Mouse (Mus musculus): ENCODE measurements at regions not wholly inside any gene's neighbourhood (a gene's known extent, or its start where the extent isn't known, plus 50 kb on each side); places are given as distances from the start of the nearest gene placed in this dataset.

DNA sequence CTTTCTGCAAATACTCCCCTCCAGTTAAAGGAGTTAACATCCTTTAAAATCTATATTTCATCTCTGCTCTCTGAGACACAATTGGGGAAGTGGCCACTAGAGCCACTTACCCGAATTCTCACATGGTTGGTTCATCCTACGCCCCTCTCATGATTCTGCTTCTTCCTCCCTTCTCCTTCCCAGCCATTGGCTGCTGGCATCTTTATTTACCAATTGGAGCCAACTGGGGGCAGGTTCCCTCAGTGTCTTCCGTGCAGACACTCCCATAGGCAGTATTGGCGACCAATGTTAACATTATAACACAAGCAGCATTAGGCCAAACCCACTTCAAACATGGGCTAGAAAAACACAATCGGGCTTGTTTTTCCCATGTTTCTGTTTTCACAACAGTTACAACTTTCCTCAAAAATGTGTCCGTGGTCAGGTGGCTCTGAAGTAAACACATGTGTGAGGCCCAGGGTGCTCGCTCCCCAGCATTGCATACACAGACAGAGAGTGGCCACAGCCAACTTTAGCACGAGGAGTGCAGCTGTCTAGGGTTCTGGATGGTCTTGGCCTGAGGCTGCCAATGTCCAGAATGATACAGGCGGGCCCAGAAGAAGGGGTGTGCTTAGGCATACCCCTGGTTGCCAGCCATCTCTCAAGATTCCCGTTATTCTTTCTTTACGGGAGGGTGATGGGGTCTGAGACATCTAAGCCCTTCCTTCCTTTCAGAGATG, 119.1 kb downstream of the Zfp706 start:
- peaks cover 32% of the 10 kb centered on the region for H3K4me1 ChIP-seq (ENCODE audit: control insufficient read depth, insufficient read depth, low read length)
- no peaks in the 10 kb centered on the region for H3K36me3 ChIP-seq (ENCODE audit: control insufficient read depth, insufficient read depth, low read length)
- 56% methylated on average over 11 of the region's 11 CpGs for WGBS
- no peak for ATAC-seq (ENCODE audit: insufficient read depth, low FRiP score)
- no peak overlapping the region for H3K27ac ChIP-seq (ENCODE audit: low read length)
- no peak overlapping the region for H3K4me3 ChIP-seq (replicated peaks; ENCODE audit: low read length)
- no peak overlapping the region for H3K4me2 ChIP-seq (ENCODE audit: low read depth, low read length)
- no peaks in the 10 kb centered on the region for H3K9me3 ChIP-seq (replicated peaks; ENCODE audit: control insufficient read depth, low read length)
- no peak overlapping the region for H3K9ac ChIP-seq (ENCODE audit: low read length)
- no peaks in the 10 kb centered on the region for H3K27me3 ChIP-seq (ENCODE audit: control insufficient read depth, insufficient read depth, low read length)

DNA sequence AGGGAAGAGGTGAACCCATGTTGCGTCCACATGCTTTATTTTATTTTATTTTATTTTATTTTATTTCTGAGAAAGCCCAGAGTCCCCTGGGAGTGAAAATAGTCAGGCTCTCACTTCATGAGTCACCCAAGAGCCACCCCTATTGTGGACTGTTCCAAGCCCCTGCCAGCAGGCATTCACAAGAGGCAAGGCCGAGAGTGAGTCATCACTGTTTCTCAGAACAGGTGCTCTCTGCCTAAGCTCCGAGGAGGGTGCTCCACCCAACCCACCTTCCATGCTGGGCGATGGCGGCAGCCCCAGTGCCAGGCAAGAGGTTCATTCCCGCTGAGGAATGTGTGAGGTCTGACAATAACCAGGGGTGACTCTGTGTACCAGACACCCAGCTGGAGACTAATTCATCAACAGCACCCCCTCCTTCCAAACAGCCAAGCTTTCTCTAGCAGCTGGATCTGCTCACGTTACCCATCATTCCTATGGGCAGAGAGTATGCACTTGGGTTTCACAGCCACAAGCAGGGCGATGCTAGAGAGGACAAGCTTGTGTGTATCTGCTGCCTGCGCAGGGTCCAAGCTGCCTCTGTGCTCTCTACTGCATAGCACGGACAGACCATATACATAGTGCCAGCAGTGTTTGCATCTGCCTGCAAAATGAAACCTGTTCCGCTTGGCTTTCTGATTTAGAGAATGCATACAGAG, 122.8 kb downstream of the Zfp706 start:
- peak; percentile 88 for ATAC-seq (ENCODE audit: insufficient read depth, low FRiP score)
- Histone ChIP-seq H3K27me3 (ENCODE audit: control insufficient read depth, insufficient read depth, low read length) (no peaks in the 10 kb centered on the region), H3K27ac (ENCODE audit: low read length) (peak overlapping the region; percentile 59), H3K4me3 (replicated peaks; ENCODE audit: low read length) (no peak overlapping the region), H3K9ac (ENCODE audit: low read length) (no peak overlapping the region; the same call in 1 of the 2 replicates), H3K36me3 (ENCODE audit: control insufficient read depth, insufficient read depth, low read length) (no peaks in the 10 kb centered on the region), H3K4me2 (ENCODE audit: low read depth, low read length) (no peak overlapping the region; the same call in 1 of the 2 replicates), H3K9me3 (replicated peaks; ENCODE audit: control insufficient read depth, low read length) (no peaks in the 10 kb centered on the region), H3K4me1 (ENCODE audit: control insufficient read depth, insufficient read depth, low read length) (peaks cover 24% of the 10 kb centered on the region)
- WGBS, result 45% methylated on average over 11 of the region's 11 CpGs

DNA sequence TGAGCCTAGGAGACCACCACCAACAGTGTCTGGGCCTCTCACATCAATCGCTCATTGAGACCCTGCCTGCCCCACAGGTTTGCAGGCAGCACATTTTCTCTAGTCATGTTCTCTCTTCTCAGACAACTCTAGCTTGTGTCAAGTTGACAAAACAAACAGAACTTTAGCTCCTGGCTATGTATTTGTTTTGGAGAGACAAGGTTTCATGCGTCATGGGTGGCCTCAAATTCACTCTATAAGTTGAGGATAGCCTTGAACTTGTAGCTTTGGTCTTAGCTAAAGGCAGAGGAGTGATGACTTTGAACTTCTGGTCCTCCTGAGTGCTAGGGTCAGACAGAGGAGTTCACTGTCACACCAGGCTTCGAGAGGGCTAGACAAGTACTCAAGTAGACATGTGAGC, 123.5 kb downstream of the Zfp706 start:
- H3K4me3 ChIP-seq (replicated peaks; ENCODE audit: low read length), result no peak overlapping the region
- no peaks in the 10 kb centered on the region for H3K9me3 ChIP-seq (replicated peaks; ENCODE audit: control insufficient read depth, low read length)
- no peak for ATAC-seq (ENCODE audit: insufficient read depth, low FRiP score)
- H3K9ac ChIP-seq (ENCODE audit: low read length), result no peak overlapping the region
- peak overlapping the region; percentile 59; the same call in 1 of the 2 replicates for H3K27ac ChIP-seq (ENCODE audit: low read length)
- peaks cover 22% of the 10 kb centered on the region for H3K4me1 ChIP-seq (ENCODE audit: control insufficient read depth, insufficient read depth, low read length)
- no peaks in the 10 kb centered on the region for H3K27me3 ChIP-seq (ENCODE audit: control insufficient read depth, insufficient read depth, low read length)
- WGBS, result 87% methylated on average over 3 of the region's 3 CpGs
- H3K4me2 ChIP-seq (ENCODE audit: low read depth, low read length), result no peak overlapping the region
- no peaks in the 10 kb centered on the region for H3K36me3 ChIP-seq (ENCODE audit: control insufficient read depth, insufficient read depth, low read length)

DNA sequence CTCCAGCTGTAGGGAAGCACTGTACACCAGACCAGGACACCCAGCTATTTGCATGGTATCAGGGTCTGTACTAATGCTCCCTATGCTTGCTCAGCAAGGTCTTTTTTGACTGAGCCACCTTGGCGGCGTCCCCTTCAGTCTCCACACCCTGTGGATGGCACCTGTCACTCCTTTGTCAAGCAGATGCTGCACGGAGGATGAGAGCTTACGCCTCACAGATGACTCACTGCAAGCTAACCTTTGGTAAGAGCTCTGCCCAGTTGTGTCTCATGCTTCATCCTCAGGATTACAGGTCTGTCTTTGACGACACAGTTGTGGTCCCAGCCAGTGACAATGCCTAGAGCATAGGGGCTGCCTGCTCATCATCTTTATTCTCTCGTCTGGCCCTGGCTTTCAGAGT, 124.4 kb downstream of the Zfp706 start:
- Histone ChIP-seq H3K9ac (ENCODE audit: low read length) (no peak overlapping the region), H3K36me3 (ENCODE audit: control insufficient read depth, insufficient read depth, low read length) (no peaks in the 10 kb centered on the region), H3K27ac (ENCODE audit: low read length) (no peak overlapping the region), H3K4me2 (ENCODE audit: low read depth, low read length) (no peak overlapping the region), H3K4me1 (ENCODE audit: control insufficient read depth, insufficient read depth, low read length) (peaks cover 18% of the 10 kb centered on the region), H3K27me3 (ENCODE audit: control insufficient read depth, insufficient read depth, low read length) (no peaks in the 10 kb centered on the region), H3K4me3 (replicated peaks; ENCODE audit: low read length) (no peak overlapping the region), H3K9me3 (replicated peaks; ENCODE audit: control insufficient read depth, low read length) (no peaks in the 10 kb centered on the region)
- 85% methylated on average over 6 of the region's 6 CpGs for WGBS
- ATAC-seq (ENCODE audit: insufficient read depth, low FRiP score), result no peak

DNA sequence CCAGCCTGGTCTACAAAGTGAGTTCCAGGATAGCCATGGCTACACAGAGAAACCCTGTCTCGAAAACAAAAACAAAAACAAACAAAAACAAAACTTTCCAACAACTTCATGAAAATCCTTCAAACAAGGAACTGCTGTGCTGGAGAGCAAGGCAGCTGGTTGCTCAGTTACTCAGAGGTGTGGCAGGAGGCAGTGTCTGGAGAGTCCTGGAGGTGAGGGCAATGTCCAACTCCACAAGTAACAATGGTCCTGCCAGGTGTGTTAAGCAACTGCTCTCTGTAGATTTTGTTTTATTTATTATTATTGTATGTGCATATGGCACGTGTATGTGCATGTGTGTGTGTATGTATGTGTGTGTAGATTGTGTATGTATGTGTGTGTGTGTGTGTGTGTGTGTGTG, 126.0 kb downstream of the Zfp706 start:
- H3K36me3 ChIP-seq (ENCODE audit: control insufficient read depth, insufficient read depth, low read length), result no peaks in the 10 kb centered on the region
- no peaks in the 10 kb centered on the region for H3K9me3 ChIP-seq (replicated peaks; ENCODE audit: control insufficient read depth, low read length)
- peaks cover 18% of the 10 kb centered on the region for H3K4me1 ChIP-seq (ENCODE audit: control insufficient read depth, insufficient read depth, low read length)
- no peak overlapping the region for H3K4me2 ChIP-seq (ENCODE audit: low read depth, low read length)
- 0 out of 2 replicates have a peak, but pooled peaks have one; percentile 39 for ATAC-seq (ENCODE audit: insufficient read depth, low FRiP score)
- no peak overlapping the region for H3K9ac ChIP-seq (ENCODE audit: low read length)
- 62% methylated on average over 2 of the region's 2 CpGs for WGBS
- peak overlapping the region; percentile 40; the same call in 1 of the 2 replicates for H3K27ac ChIP-seq (ENCODE audit: low read length)
- no peak overlapping the region for H3K4me3 ChIP-seq (replicated peaks; ENCODE audit: low read length)
- no peaks in the 10 kb centered on the region for H3K27me3 ChIP-seq (ENCODE audit: control insufficient read depth, insufficient read depth, low read length)

DNA sequence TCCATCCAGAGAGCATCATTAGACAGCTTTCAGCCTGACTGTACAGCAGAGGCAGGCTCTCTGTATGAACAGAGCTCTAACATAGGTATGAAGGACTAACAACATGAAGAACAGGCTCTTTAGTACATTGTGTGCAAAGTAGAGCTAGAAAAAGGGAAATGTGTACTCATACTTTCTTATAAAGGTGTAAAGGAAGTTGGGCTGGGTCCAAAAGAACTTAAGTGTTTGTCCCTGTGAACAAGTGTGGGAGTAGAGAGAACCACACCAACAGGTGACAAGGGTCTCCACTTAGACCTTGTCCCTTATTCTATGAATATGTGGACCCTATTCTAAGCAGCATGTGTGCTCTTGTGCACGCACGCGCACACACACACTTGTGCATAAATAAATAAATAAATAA, 127.0 kb downstream of the Zfp706 start:
- H3K27ac ChIP-seq (ENCODE audit: low read length), result no peak overlapping the region; the same call in 1 of the 2 replicates
- no peak overlapping the region for H3K9ac ChIP-seq (ENCODE audit: low read length)
- no peak for ATAC-seq (ENCODE audit: insufficient read depth, low FRiP score)
- no peaks in the 10 kb centered on the region for H3K27me3 ChIP-seq (ENCODE audit: control insufficient read depth, insufficient read depth, low read length)
- no peak overlapping the region for H3K4me3 ChIP-seq (replicated peaks; ENCODE audit: low read length)
- 95% methylated on average over 3 of the region's 3 CpGs for WGBS
- no peaks in the 10 kb centered on the region for H3K9me3 ChIP-seq (replicated peaks; ENCODE audit: control insufficient read depth, low read length)
- H3K4me1 ChIP-seq (ENCODE audit: control insufficient read depth, insufficient read depth, low read length), result peaks cover 18% of the 10 kb centered on the region
- no peaks in the 10 kb centered on the region for H3K36me3 ChIP-seq (ENCODE audit: control insufficient read depth, insufficient read depth, low read length)
- no peak overlapping the region for H3K4me2 ChIP-seq (ENCODE audit: low read depth, low read length)

DNA sequence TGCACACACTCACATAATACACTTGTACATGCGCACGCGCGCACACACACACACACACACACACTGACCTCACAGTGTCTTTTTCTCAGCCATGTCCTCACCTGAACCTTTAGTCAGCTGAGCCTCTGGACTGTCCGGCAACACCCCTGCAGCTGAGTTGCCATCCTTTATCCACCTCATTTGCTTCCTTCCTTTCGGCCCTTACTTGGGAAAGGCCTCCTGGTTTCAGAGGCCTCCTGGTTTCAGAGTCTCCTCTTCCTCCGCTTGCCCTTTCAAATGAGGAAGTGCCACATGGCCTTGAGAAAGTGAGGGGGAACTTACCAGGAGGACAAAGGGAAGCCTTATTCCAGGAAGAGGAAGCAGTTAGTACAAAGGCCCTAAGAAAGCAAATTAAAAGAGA, 128.0 kb downstream of the Zfp706 start:
- Histone ChIP-seq H3K27ac (ENCODE audit: low read length) (peak overlapping the region; percentile 8; the same call in 1 of the 2 replicates), H3K36me3 (ENCODE audit: control insufficient read depth, insufficient read depth, low read length) (no peaks in the 10 kb centered on the region), H3K4me2 (ENCODE audit: low read depth, low read length) (no peak overlapping the region), H3K9me3 (replicated peaks; ENCODE audit: control insufficient read depth, low read length) (no peaks in the 10 kb centered on the region), H3K27me3 (ENCODE audit: control insufficient read depth, insufficient read depth, low read length) (no peaks in the 10 kb centered on the region), H3K4me3 (replicated peaks; ENCODE audit: low read length) (no peak overlapping the region), H3K4me1 (ENCODE audit: control insufficient read depth, insufficient read depth, low read length) (peaks cover 9% of the 10 kb centered on the region; the same call in 1 of the 2 replicates), H3K9ac (ENCODE audit: low read length) (no peak overlapping the region)
- 78% methylated on average over 7 of the region's 7 CpGs for WGBS
- ATAC-seq (ENCODE audit: insufficient read depth, low FRiP score), result no peak

DNA sequence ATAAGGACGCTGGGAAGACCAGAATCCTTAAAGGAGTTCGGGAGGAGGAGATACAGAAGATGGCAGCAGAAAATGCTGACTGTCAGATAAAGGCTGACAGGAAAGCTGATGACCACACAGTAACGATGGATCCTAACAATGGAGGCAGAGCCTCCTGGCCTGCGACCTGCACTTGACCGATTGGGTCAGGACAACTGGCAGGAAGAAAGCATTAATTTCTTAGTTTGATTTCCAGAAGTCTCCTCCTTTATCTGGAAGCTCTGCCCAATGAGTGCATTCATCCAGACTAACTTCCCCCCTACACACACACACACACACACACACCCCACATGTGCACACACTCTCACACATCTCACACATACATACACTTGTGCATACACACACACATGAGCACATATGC, 128.6 kb downstream of the Zfp706 start:
- no peak overlapping the region for H3K4me3 ChIP-seq (replicated peaks; ENCODE audit: low read length)
- H3K27ac ChIP-seq (ENCODE audit: low read length), result no peak overlapping the region
- peaks cover 10% of the 10 kb centered on the region for H3K4me1 ChIP-seq (ENCODE audit: control insufficient read depth, insufficient read depth, low read length)
- H3K9me3 ChIP-seq (replicated peaks; ENCODE audit: control insufficient read depth, low read length), result no peaks in the 10 kb centered on the region
- no peak overlapping the region for H3K9ac ChIP-seq (ENCODE audit: low read length)
- H3K4me2 ChIP-seq (ENCODE audit: low read depth, low read length), result no peak overlapping the region
- H3K36me3 ChIP-seq (ENCODE audit: control insufficient read depth, insufficient read depth, low read length), result no peaks in the 10 kb centered on the region
- ATAC-seq (ENCODE audit: insufficient read depth, low FRiP score), result no peak
- no peaks in the 10 kb centered on the region for H3K27me3 ChIP-seq (ENCODE audit: control insufficient read depth, insufficient read depth, low read length)
- WGBS, result 14% methylated on average over 5 of the region's 5 CpGs

DNA sequence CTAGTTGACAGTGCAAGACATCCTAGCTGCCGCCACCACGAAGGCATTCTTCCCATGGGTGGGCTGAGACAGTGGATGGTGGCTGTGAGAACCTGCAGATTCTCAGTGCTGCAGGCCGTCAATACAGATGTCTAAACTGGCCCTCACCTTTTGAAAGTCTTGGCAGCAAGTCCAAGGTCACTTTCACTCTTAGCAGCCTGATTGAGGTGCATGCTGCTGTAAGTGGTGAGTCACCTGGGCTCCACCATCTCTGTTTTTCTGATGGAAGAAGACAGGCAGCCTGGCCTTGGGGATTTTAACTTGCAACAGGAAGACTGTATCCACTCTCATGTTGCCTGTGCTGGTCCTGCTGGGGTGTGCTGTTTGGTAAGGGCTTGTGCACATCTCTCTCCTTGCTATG, 129.3 kb downstream of the Zfp706 start:
- 61% methylated on average over 3 of the region's 3 CpGs for WGBS
- H3K9ac ChIP-seq (ENCODE audit: low read length), result no peak overlapping the region
- H3K27ac ChIP-seq (ENCODE audit: low read length), result no peak overlapping the region
- peaks cover 16% of the 10 kb centered on the region for H3K4me1 ChIP-seq (ENCODE audit: control insufficient read depth, insufficient read depth, low read length)
- H3K4me3 ChIP-seq (replicated peaks; ENCODE audit: low read length), result no peak overlapping the region
- H3K4me2 ChIP-seq (ENCODE audit: low read depth, low read length), result no peak overlapping the region
- no peaks in the 10 kb centered on the region for H3K36me3 ChIP-seq (ENCODE audit: control insufficient read depth, insufficient read depth, low read length)
- no peak for ATAC-seq (ENCODE audit: insufficient read depth, low FRiP score)
- no peaks in the 10 kb centered on the region for H3K9me3 ChIP-seq (replicated peaks; ENCODE audit: control insufficient read depth, low read length)
- H3K27me3 ChIP-seq (ENCODE audit: control insufficient read depth, insufficient read depth, low read length), result no peaks in the 10 kb centered on the region
